Mouse (Mus musculus) lung, adult 2 months (tissue): ENCODE results near the gene Gm10401. TPM values are rescaled to one million over a fixed set of nuclear protein-coding genes. Genes with fewer than 3 reads are reported as not detected.

ENCODE experiments used
- DNase-seq: peaks from one replicate; pipeline ENCODE4 v3.0.0; 2022
- H3K4me1 ChIP-seq: fragments of 200-500 bp; 2 replicates; pipeline ENCODE4 v1.6.1; 2011; ENCODE audit warnings: low read length; ENCODE audit not compliant: control insufficient read depth, insufficient read depth
- H3K4me3 ChIP-seq: fragments of 200-500 bp; replicated peaks from 2 replicates; pipeline ENCODE3; 2011; ENCODE audit warnings: low read depth, mild to moderate bottlenecking, control low read depth, low read length; ENCODE audit errors: extremely low read depth
- CTCF ChIP-seq: fragments of 200-500 bp; IDR thresholded peaks from 2 replicates; pipeline ENCODE4 v1.5.1; 2011; ENCODE audit warnings: mild to moderate bottlenecking, low read length, control low read depth; ENCODE audit not compliant: insufficient read depth
- POLR2A ChIP-seq: fragments of 200-500 bp; IDR thresholded peaks from 2 replicates; pipeline ENCODE4 v1.6.1; 2011; ENCODE audit warnings: low read depth, mild to moderate bottlenecking, control low read depth, low read length, borderline replicate concordance; ENCODE audit errors: extremely low read depth
- WGBS: fragments of 180-500 bp; shearing (Covaris S2); methylation state at CpG from one replicate; pipeline ENCODE4 v1.1.7; 2018; 5-methylcytosine and 5-hydroxymethylcytosine counted together
- polyA plus RNA-seq: library from polyadenylated mRNA; depleted of rRNA; stranded (reverse); fragments of >200 nt; gene quantifications from 2 replicates; pipeline ENCODE4 v1.2.3, GENCODE M21; 2012

Gene Gm10401
- polyA plus RNA-seq, 1 experiment: not detected

DNA sequence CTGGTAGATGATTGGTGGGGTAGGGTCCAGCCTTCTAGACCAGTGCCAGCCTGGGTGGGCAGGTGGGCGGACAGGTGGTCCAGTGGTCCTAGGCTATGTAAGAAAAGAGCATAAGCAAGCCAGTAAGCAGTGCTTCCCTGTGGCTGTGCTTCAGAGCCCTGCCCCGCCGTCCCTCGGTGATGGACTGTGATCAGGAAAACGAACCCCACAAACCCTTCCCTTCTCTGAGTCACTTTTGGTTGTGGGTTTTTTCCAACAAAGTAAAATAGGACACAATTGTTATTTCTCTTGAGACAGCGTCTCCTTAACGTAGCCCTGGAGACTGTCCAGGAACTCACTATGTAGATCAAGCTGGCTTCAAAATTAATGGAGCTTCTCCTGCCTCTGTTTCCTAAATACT, 34.7 kb downstream of the Gm10401 start:
- 76% methylated on average over 7 of the region's 7 CpGs for WGBS
- no peak for TF ChIP-seq POLR2A
- TF ChIP-seq CTCF: no peak

DNA sequence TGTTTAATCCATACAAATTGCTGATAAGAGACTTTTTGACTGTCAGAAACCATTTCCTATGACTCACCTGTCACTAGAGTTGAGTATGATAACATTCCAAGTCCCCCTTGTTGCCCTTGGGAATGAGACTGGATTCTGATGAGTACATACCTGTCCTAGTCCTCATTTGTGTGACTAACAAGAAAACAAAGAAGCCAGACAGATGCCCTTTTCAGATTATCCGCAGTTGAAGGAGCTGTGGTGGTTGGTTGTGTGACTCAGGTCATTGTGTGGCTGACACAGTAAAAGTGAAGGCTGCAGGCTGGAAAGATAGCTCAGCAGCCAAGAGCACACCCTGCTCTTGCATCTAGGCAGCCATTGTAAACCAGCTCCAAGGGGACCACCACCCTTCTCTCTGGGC, 35.5 kb downstream of the Gm10401 start:
- no peak overlapping the region for H3K4me3 ChIP-seq
- no peak for TF ChIP-seq POLR2A
- TF ChIP-seq CTCF: no peak
- WGBS: 81% methylated on average over 1 of the region's 1 CpGs

More for the DNA sequence above, 34.7 kb downstream of the Gm10401 start:
- DNase-seq: no peak
- Histone ChIP-seq H3K4me1 (peaks cover 15% of the 10 kb centered on the region; the same call in 1 of the 2 replicates), H3K4me3 (no peak overlapping the region)

DNA sequence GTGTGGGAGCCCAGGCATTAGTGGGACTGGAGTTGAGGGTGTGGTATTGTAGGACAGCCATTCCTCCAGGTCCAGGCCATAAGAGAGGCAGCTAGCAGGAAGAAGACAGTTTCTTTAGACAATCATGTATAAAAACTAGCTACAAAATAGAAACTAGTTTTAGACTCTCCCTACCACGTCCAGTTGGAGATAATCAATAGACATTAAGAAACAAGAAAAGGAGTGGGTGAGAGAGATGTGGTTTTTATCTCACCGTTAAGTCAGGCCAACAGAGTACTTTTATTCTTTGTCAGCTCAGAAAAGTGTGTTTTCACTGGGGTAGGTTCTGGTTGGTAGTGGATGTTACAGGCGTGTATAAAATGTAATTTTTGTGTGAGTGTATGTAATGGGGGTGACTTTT, 37.1 kb downstream of the Gm10401 start:
- no peak for DNase-seq
- no peak for TF ChIP-seq POLR2A
- no peak for TF ChIP-seq CTCF
- 83% methylated on average over 3 of the region's 3 CpGs for WGBS
- peaks cover 9% of the 10 kb centered on the region; the same call in 1 of the 2 replicates for H3K4me1 ChIP-seq
- H3K4me3 ChIP-seq: no peak overlapping the region

More for the DNA sequence above, 35.5 kb downstream of the Gm10401 start:
- DNase-seq: no peak
- peaks cover 10% of the 10 kb centered on the region; the same call in 1 of the 2 replicates for H3K4me1 ChIP-seq

DNA sequence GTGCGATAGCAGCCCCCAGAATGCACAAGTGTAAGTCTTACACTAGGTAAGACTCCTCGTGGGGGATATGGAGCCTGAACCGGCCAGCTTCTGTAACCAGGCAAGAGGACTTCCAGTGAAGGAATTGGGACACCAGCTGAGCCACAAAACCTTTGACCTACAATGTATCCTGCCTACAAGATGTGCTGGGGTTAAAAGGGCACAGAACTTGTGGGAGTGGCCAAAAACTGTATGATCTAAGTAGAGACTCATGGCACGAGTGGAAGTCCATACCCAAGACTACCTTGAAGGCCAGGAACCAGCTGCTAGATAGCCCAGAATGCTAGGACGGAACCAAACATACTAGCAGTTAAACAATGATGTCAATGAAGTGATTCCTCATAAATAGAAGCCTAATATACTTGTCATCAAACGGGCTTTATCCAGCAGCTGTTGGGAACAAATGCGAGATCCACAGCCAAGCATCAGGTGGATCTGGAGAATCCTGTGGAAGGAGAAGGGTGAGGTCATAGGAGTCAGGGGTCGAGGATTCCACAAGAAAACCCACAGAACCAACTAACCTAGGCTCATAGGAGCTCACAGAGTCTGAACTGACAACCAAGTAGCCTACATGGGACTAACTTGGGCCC, 37.9 kb downstream of the Gm10401 start:
- Histone ChIP-seq H3K4me1 (peaks cover 13% of the 10 kb centered on the region; the same call in 1 of the 2 replicates), H3K4me3 (no peak overlapping the region)
- 69% methylated on average over 8 of the region's 8 CpGs for WGBS
- TF ChIP-seq POLR2A (no peak), CTCF (no peak)
- DNase-seq: no peak

DNA sequence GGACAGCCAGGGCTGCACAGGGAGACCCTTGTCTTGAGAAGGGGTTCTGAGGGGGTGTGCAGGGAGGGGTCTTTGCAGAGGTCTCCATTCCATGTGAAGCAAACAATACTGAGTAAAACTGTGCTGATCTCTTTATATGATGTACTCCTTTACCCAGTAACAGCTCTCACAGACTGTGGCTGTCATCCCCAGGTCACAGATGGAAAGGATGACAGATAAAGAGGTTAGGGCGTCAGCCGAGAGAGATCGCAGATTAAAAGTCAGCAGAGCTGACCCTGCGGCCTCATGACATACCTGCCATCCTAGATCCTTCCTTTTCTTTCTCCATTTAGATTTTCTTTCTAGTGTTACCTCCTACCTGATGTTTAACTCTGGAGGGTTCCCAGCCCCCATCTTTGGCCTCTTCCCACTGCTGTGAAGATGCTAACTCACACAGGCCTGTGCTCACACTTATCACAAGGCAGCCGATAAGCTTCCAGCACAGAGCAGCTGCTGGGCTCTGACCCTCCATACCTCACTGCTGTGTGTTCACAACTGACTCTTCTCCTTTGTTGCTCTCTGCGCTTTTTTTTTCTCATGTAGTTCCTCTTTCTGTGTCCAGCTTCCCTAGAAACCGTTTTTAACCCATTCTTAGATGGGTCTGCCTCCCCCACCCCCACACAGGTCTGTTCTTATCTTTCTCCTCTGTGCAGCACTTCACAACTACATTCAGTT, 39.4 kb downstream of the Gm10401 start:
- 70% methylated on average over 7 of the region's 7 CpGs for WGBS
- TF ChIP-seq CTCF: no peak
- no peak for TF ChIP-seq POLR2A
- DNase-seq: no peak
- Histone ChIP-seq H3K4me3 (no peak overlapping the region), H3K4me1 (peaks cover 16% of the 10 kb centered on the region; the same call in 1 of the 2 replicates)

DNA sequence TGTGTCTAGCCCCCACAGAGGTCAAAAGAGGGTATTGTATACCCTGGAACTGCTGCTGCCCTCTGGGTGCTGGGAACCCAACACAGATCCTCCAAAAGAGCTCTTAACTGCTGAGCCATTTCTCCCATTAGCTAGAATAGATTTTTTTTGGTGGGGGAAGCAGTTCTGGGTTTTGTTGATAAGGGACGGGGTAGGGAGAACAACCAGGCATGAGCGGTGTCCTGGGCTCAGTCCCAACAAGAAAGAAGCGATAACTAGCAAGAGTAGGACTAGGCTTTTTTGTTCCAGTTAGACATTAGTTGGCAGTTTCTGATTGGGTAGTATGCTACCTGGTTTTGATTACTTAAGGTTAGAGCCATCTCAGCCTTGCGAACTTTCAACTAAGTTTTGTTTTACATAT, 40.9 kb downstream of the Gm10401 start:
- no peak for DNase-seq
- TF ChIP-seq POLR2A (no peak), CTCF (no peak)
- Histone ChIP-seq H3K4me1 (peaks cover 26% of the 10 kb centered on the region), H3K4me3 (no peak overlapping the region)
- WGBS: 92% methylated on average over 4 of the region's 4 CpGs

DNA sequence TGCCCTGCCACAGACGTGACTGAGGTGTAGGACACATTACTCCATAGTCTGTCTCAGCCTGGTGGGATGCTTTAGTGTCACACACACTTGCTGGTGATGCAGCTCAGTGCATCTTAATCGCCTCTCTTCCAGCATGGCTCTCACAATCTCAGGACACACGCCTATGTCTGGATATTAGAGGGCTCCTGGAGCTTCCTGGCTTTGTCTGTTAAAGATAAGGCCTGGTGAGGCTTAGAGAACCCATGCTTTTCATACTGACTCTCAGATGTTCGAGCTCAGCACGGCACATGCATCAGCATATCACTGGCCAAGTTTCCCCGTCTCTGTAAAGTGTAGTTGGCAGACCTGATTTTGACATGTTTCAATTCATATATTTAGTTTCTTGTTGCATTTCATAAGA, 42.7 kb downstream of the Gm10401 start:
- WGBS: 41% methylated on average over 6 of the region's 6 CpGs
- H3K4me1 ChIP-seq: peaks cover 30% of the 10 kb centered on the region

DNA sequence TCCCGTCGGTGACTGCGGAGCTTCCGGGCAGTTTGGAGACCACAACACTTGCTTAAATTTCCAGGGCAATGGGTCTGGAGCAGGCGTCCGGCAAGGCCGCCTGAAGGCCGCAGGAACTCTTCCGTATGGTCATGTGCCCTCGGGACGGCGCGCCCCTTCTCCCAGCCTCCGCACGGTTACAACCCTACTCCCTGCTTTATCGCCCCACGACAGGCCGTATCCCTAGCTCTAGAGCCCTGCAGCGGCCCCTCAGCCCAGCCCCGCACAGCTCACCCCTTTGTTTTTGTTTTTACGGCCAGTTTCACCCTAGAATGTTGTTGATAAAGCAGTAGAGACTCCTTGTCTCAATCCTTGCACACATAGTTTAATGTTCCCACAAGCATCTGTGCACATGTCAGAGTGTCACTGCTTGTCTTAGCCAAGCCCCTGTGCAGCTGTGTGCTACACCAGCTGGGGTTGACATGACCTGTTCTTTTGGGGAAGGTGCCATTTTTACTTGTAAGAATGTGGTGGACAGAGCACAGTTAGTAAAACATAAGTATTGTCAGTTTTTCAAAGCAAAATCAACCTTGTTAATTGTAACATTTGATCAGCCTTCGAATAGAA, 44.2 kb downstream of the Gm10401 start:
- DNase-seq: no peak
- 87% methylated on average over 22 of the region's 22 CpGs for WGBS

More for the DNA sequence above, 42.7 kb downstream of the Gm10401 start:
- no peak overlapping the region for H3K4me3 ChIP-seq
- TF ChIP-seq CTCF (no peak), POLR2A (no peak)
- DNase-seq: no peak

DNA sequence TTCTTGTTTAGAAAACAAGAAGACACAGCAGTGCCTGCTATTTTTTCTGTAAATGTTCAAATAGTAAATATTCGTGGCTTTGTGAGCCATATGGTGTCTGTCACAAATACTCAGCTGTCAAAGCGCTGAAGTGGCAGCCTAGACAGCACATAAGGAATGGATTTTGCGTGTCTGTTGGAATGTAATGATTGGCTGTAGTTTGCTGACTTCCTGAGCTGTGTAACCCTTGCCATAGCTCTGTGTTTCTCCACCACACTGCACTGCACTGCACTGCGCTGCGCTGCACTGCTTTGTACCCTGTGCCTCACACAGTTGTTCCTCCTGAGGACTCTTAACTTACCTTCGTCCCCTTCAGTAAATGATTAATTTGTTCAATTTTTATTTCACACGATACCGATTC, 45.5 kb downstream of the Gm10401 start:
- no peak overlapping the region for H3K4me3 ChIP-seq
- 59% methylated on average over 8 of the region's 8 CpGs for WGBS
- peaks cover 31% of the 10 kb centered on the region for H3K4me1 ChIP-seq
- TF ChIP-seq POLR2A (no peak), CTCF (no peak)
- no peak for DNase-seq

More for the DNA sequence above, 44.2 kb downstream of the Gm10401 start:
- H3K4me3 ChIP-seq: no peak overlapping the region
- TF ChIP-seq CTCF: no peak
- no peak for TF ChIP-seq POLR2A
- peaks cover 31% of the 10 kb centered on the region for H3K4me1 ChIP-seq

DNA sequence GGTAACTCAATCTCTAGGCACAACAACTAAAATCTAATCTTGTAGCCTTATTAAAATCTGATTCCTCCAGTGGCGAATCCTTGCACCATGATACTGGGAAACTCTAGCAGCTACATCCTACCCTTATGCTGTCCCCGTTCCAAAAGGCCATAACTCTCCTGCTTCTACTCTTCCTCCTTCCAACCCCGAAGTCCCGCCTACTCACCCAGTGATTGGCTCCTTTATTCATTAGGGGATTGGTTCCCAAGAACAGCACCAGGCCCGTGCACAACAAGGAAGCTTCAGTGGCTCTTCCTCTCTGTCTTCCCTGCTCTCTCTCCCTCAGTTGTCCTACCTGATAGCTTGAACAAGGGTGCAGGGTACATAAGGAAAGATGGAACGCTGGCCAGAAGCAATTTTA, 47.3 kb downstream of the Gm10401 start:
- 86% methylated on average over 6 of the region's 6 CpGs for WGBS
- no peak for TF ChIP-seq POLR2A
- no peak for TF ChIP-seq CTCF
- H3K4me1 ChIP-seq: peaks cover 29% of the 10 kb centered on the region

More for the DNA sequence above, 47.3 kb downstream of the Gm10401 start:
- DNase-seq: no peak
- H3K4me3 ChIP-seq: no peak overlapping the region
